Mouse (Mus musculus): ENCODE data around the gene Tle3.

The Tle3 gene

DNA sequence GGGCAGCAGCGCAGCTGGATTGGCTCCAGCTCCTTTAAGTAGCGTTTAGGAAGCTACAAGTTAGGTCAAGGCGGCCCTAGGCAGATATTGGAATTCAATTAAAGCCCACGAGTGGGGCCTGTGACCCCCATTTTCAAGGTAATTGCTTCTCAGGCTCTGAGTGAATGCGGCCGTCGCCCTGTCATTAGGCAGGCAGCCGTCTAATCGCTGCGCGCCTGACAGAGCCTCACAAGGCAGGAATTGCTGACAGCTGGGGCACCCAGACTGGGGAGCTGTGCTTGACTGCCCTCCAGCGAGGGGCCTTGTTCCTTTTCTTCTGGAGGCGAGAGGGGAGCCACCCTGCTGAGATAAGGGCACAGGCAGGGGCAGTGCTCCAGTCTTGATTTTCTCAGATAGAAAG, 24.3 kb downstream of the Tle3 start:
- DNase-seq (ENCODE audit: low read depth, low spot score) = no peak

- no peak for DNase-seq (ENCODE audit: low read depth, low spot score)
Measured at GRCm38 (mm10) chr9:61397130-61397529, 25.0 kb downstream of the Tle3 start.

- DNase-seq (ENCODE audit: low read depth, low spot score) = no peak
Measured at GRCm38 (mm10) chr9:61398160-61398559, 26.0 kb downstream of the Tle3 start.

DNA sequence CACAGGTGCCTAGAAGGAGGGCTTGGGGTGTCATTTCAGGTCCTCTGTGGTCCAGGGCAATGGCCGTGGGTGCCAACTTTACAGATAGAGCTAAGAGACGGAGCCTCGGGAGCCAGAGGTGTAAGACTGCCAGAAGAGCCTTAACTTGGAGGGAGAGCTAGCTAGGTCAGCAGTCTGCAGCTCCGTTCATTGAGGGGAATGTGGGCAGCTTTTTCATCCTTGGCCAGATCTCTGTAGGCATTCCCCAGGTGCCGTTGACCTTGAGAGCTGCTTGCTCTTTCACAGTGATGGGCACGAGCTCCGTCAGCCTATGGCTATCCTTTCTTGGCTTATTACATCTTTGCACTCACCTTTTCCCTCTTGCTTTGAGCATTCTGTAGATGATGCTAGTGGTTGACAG, 28.0 kb downstream of the Tle3 start:
- DNase-seq (ENCODE audit: low read depth, low spot score) = no peak

DNA sequence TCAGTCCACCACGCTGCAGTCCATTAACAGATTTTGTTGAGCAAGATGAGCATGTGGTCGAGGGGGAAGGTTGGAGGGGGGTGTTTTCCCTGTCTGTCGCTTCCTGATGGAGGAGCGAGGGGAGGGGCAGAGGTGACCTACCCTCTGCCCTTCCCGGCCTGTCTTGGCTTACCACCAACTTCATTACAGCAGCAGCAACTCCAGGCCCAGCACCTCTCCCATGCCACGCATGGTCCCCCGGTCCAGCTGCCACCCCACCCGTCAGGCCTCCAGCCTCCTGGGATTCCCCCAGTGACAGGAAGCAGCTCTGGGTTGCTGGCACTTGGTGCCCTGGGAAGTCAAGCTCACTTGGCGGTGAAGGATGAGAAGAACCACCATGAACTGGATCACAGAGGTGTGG, 29.5 kb downstream of the Tle3 start:
- DNase-seq (ENCODE audit: low read depth, low spot score) = no peak

DNA sequence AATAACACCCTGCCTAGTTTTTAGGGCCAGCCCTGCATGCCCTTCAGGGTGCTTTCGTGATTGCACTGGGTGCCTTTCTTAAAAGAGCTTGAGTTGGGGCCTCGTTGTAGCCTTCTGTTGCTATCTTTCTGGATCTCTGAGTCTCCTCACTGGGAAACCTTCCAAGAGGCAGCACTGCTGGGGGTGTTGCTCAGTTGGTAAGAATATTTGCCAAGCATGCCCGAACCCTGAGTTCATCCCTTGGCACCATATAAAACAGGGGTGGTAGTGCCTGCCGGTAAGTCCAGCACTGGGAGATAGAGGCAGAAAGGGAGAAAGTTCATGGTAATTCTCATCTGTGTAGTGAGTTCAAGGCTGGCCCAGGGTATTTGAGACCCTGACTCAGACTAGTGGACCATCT, 30.1 kb downstream of the Tle3 start:
- peak; percentile 12 for DNase-seq (ENCODE audit: low read depth, low spot score)

- DNase-seq (ENCODE audit: low read depth, low spot score) = no peak
Measured at GRCm38 (mm10) chr9:61402716-61403115, 30.6 kb downstream of the Tle3 start.

DNA sequence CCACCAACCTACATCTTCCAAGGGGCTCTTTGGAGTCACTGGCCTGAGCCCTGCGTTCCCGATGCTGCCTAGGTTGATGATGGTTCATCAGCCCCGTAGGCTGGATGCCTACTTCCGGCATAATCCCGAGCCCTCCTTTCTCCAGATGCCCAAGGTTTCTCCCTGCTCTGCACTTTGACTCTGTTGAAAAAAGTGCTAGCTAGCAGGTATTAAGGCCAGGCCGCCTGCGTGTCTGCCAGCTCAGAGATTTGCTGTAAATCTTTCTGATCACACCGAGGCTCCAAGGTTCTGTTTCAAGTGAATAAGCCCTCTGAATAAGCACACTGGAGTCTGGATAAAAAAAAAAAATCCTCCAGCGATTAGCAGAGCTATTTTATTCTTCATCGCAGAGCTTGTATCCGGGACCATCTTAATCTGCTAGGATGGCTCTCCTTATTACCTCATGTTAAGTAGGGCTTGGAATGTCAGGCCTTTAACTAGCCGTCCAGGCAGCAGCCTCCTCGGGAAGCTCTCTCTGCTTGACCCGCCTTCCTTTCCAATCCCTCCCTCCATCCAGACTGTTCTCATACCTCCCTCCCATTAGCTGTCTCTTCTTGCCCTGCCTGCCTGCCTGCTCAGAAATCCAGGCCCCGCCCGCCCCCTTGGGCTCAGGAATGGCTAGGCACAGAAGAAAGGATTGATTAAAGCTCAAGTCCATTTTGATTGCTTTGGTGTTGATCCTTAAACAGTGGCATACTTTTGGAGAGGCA, 31.9 kb downstream of the Tle3 start:
- no peak for DNase-seq (ENCODE audit: low read depth, low spot score)

DNA sequence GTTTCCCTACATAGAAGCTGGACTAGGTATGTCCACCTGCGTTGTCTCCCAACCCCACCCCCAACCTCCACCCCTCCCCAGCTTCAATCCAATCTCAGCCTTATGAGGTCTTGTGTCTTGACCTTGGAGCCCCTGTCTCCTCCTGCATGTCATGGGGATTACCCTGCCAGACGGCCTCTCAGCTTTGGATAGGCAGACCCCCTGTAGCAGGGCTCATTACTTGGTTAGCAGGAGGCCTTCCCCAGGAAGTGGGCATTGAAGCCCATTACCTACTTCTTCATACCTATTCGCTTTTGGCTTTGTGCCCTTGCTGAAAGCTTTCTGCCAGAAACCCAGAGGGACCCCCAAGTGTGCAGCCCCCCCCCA, 32.4 kb downstream of the Tle3 start:
- DNase-seq (ENCODE audit: low read depth, low spot score) = no peak

GRCm38 (mm10) chr9:61404998-61405621, 32.9 kb downstream of the Tle3 start:
- DNase-seq (ENCODE audit: low read depth, low spot score) = no peak

DNA sequence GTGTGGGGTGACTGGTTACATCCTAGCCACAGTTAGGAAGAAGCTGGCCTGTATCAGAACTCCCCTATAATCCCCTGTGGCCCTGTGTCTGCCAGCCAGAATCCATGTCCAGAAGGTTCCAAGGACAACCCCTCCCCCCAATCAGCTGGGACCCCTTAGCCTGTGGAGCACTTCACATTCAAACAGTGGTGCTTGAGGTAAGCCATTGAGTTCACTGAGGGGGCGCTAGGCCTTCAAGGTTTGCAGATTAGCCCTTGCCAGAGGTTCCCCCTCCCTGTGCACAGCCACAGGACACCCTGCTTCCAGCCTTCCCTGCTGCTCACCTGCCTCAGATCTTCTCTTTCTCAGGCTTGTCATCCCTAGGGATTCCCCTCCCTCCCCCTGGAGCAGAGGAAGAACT, 34.2 kb downstream of the Tle3 start:
- no peak for DNase-seq (ENCODE audit: low read depth, low spot score)

GRCm38 (mm10) chr9:61409046-61409445, 36.9 kb downstream of the Tle3 start:
- DNase-seq (ENCODE audit: low read depth, low spot score) = peak; percentile 79

GRCm38 (mm10) chr9:61413665-61414456, 41.7 kb downstream of the Tle3 start:
- DNase-seq (ENCODE audit: low read depth, low spot score) = no peak

GRCm38 (mm10) chr9:61416571-61416970, 44.4 kb downstream of the Tle3 start:
- no peak for DNase-seq (ENCODE audit: low read depth, low spot score)

DNA sequence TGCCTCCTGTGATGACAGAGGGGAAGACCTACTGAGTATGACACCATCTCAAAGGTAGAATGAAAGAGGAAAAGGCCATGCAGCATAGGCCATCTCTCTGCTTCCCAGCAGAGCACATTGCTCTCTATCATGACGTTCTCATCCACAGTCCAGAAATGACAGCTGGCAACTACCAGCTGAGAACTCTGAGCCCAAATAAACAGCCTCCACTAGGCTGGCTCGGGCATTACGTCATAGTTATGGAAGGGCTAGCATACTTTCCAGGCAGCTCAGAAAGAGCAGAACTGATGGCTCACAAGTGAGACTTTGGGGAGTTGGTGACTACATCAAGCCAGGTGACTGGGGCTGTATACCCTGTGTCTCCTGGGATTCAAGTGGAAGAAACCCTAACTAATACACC, 49.5 kb downstream of the Tle3 start:
- DNase-seq (ENCODE audit: low read depth, low spot score) = no peak

GRCm38 (mm10) chr9:61424245-61424644, 52.1 kb downstream of the Tle3 start:
- DNase-seq (ENCODE audit: low read depth, low spot score) = no peak

DNA sequence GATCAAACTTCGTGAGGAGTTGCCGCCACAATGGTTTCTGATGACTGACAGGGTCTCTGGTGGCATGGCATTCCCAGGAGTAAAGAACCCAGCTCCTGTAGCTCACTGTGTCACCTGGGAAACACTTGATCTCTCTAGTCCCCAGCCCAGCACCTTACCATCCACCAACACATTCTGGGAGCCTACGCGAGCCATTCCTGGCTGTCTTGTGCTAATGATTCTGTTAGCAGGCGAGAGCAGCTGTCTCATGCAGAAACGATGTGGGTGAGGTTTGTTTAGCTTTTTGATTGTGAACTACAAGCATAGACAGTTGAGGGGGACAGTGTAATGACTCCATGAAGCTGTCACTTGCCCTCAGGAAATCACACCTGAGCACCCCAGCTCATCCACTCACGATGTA, 54.3 kb downstream of the Tle3 start:
- no peak for DNase-seq (ENCODE audit: low read depth, low spot score)

GRCm38 (mm10) chr9:61427051-61427450, 54.9 kb downstream of the Tle3 start:
- DNase-seq (ENCODE audit: low read depth, low spot score) = no peak

DNA sequence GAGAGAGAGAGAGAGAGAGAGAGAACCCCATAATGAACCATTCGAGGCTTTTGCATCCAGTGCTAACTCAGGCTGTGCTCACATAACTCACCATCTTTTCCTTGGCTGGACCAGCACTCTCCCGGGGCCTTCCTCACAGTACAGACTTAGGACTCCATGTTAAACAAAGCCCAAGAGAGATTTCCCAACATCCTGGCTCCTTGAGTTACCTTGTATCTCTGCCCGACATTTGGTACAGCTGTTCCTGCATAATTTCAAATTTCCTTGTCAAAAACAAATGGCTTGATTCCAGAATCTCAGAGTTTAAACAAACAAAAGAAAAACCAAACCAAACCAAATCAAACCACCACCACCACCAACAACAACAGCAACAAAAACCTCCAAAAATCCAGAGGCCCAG, 55.7 kb downstream of the Tle3 start:
- no peak for DNase-seq (ENCODE audit: low read depth, low spot score)

GRCm38 (mm10) chr9:61431830-61432229, 59.7 kb downstream of the Tle3 start:
- no peak for DNase-seq (ENCODE audit: low read depth, low spot score)

GRCm38 (mm10) chr9:61433206-61433605, 61.0 kb downstream of the Tle3 start:
- DNase-seq (ENCODE audit: low read depth, low spot score) = no peak

GRCm38 (mm10) chr9:61434062-61434461, 61.9 kb downstream of the Tle3 start:
- peak; percentile 26 for DNase-seq (ENCODE audit: low read depth, low spot score)
